Mouse (Mus musculus) stomach, postnatal 0 days (tissue): ENCODE data around the gene Mapkapk5. TPM values are rescaled to one million over a fixed set of nuclear protein-coding genes. Genes with fewer than 3 reads are reported as not detected.

ENCODE experiments used
- ATAC-seq: fragments of 200-750 bp; cut with Nextera tagmentation; 2 replicates; pipeline ENCODE4 v1.8.0; 2017; ENCODE audit not compliant: low FRiP score, low TSS enrichment
- DNase-seq: peaks from one replicate; pipeline ENCODE4 v3.0.0-alpha.2; 2016; ENCODE audit warnings: low spot score
- H3K27ac ChIP-seq: fragments of 300-500 bp; sonication (generic); replicated peaks from 2 replicates; pipeline ENCODE4 v1.5.1; 2014; ENCODE audit warnings: mild to moderate bottlenecking, control low read depth
- H3K27me3 ChIP-seq: fragments of 300-500 bp; sonication (generic); 2 replicates; pipeline ENCODE4 v1.6.1; 2014; ENCODE audit warnings: low read length; ENCODE audit not compliant: control insufficient read depth, insufficient read depth
- H3K36me3 ChIP-seq: fragments of 300-500 bp; sonication (generic); 2 replicates; pipeline ENCODE4 v1.6.1; 2014; ENCODE audit warnings: low read length, mixed read lengths; ENCODE audit not compliant: control insufficient read depth, insufficient read depth
- H3K4me1 ChIP-seq: fragments of 300-500 bp; sonication (generic); replicated peaks from 2 replicates; pipeline ENCODE4 v1.6.1; 2014; ENCODE audit warnings: antibody characterized with exemption; ENCODE audit not compliant: control insufficient read depth, insufficient read depth
- H3K4me2 ChIP-seq: fragments of 300-500 bp; sonication (generic); replicated peaks from 2 replicates; pipeline ENCODE4 v1.6.1; 2014; ENCODE audit warnings: low read depth, mild to moderate bottlenecking, control low read depth, moderate library complexity
- H3K4me3 ChIP-seq: fragments of 300-500 bp; sonication (generic); 2 replicates; pipeline ENCODE4 v1.5.1; 2014; ENCODE audit warnings: low read depth, low read length, control low read depth
- H3K9ac ChIP-seq: fragments of 300-500 bp; sonication (generic); 2 replicates; pipeline ENCODE4 v1.6.1; 2014; ENCODE audit warnings: mild to moderate bottlenecking, low read length, control low read depth, mixed read lengths
- H3K9me3 ChIP-seq: fragments of 300-500 bp; sonication (generic); 2 replicates; pipeline ENCODE4 v1.6.1; 2016; ENCODE audit warnings: low read length; ENCODE audit not compliant: control insufficient read depth
- CTCF ChIP-seq: IDR thresholded peaks from 2 replicates; pipeline ENCODE4 v1.5.1; 2016; ENCODE audit warnings: antibody characterized with exemption, low read depth, mild to moderate bottlenecking, moderate library complexity
- EP300 ChIP-seq: optimal IDR thresholded peaks from 2 replicates; pipeline ENCODE3; 2016; ENCODE audit warnings: antibody characterized with exemption
- WGBS: fragments of 180-500 bp; shearing (Covaris S2); extraction: QIAGEN DNeasy Blood & Tissue Kit; methylation state at CpG from one replicate; pipeline ENCODE4 v1.1.7; 2014; 5-methylcytosine and 5-hydroxymethylcytosine counted together
- polyA plus RNA-seq: library from polyadenylated mRNA; unstranded; fragments of >200 nt; fragmentation: Nextera tagmentation; extraction: Ambion mirVana; gene quantifications from 2 replicates; pipeline ENCODE4 v1.2.1, GENCODE M21; 2015

The Mapkapk5 gene
- polyA plus RNA-seq, 1 experiment from 2014 or later: 25.0 TPM

GRCm38 (mm10) chr5:121591417-121592063 lies 45.8 kb upstream of the Mapkapk5 start:
- Histone ChIP-seq H3K4me2 (peak overlapping the region; percentile 94), H3K27ac (no peak overlapping the region)
- no peak for ATAC-seq

DNA sequence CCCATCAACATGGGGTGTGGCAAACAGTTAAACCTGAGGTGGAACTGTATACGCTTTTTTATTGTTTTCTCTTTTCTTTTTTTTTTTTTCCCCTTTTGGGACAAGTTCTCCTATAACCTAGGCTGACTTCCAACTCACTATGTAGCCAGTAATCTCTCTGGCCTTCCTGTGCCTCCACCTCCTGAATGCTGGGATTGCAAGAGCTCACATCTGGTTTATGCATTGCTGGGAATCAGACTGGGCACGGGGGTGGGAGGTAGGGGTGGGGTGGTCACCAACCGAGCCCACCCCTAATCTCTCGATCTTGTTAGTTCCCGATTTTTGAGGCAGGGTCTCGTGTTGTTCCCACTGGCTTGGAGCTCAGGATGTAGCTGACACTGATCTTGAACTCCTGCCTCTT lies 44.2 kb upstream of the Mapkapk5 start:
- peaks cover 9% of the 10 kb centered on the region for H3K4me1 ChIP-seq
- H3K4me3 ChIP-seq: no peak overlapping the region
- no peak overlapping the region for H3K9ac ChIP-seq
- TF ChIP-seq CTCF (no peak), EP300 (no peak)
- no peaks in the 10 kb centered on the region for H3K36me3 ChIP-seq
- no peaks in the 10 kb centered on the region for H3K9me3 ChIP-seq
- 82% methylated on average over 6 of the region's 6 CpGs for WGBS
- no peak overlapping the region for H3K27ac ChIP-seq
- DNase-seq (no peak), ATAC-seq (no peak)
- H3K27me3 ChIP-seq: no peaks in the 10 kb centered on the region
- H3K4me2 ChIP-seq: no peak overlapping the region

More at GRCm38 (mm10) chr5:121591417-121592063, 45.8 kb upstream of the Mapkapk5 start:
- Histone ChIP-seq H3K4me1 (peaks cover 6% of the 10 kb centered on the region), H3K27me3 (no peaks in the 10 kb centered on the region), H3K9ac (no peak overlapping the region), H3K9me3 (no peaks in the 10 kb centered on the region), H3K4me3 (peak overlapping the region; percentile 70), H3K36me3 (no peaks in the 10 kb centered on the region)
- TF ChIP-seq CTCF: no peak
- no peak for TF ChIP-seq EP300
- no peak for DNase-seq
- WGBS: 41% methylated on average over 11 of the region's 11 CpGs

DNA sequence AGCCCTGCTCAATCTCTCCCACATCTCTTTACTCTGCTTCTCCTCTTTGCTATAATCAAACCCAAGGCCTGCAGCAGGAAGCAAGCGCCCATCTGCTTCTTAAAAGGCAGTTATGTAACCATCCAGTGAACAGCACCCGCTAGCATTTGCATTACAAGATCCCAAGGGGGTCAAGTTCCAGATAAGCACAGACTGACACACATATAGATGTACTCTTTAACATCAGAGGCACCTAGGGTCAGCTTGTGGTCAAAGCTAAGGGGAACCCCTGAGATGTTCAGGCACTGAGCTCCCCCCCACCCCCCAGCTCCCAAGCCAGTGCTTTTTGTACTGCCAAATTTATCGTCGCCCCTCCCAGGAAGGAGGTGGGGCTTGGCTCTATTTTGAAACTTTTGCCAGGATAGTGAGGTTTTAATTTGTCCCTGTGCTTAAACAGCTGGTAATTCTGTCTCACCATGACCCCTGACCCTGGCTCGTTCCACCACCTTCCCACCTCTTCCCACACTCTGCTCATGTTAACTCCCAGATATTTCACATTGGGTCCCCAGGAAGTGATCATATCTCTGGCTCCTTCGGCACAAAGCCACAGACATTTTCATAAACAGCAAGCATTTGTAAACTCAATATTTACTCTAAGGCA lies 40.8 kb upstream of the Mapkapk5 start:
- ATAC-seq (peak; percentile 19; the same call in 1 of the 2 replicates), DNase-seq (peak; percentile 35)
- H3K9ac ChIP-seq: no peak overlapping the region
- no peaks in the 10 kb centered on the region for H3K9me3 ChIP-seq
- H3K4me1 ChIP-seq: peaks cover 6% of the 10 kb centered on the region
- 39% methylated on average over 6 of the region's 6 CpGs for WGBS
- H3K4me2 ChIP-seq: peak overlapping the region; percentile 23
- TF ChIP-seq CTCF (no peak), EP300 (no peak)
- no peaks in the 10 kb centered on the region for H3K27me3 ChIP-seq
- no peaks in the 10 kb centered on the region for H3K36me3 ChIP-seq
- H3K4me3 ChIP-seq: no peak overlapping the region
- peak overlapping the region; percentile 61 for H3K27ac ChIP-seq

- DNase-seq (no peak), ATAC-seq (no peak)
- H3K27ac ChIP-seq: no peak overlapping the region; the same call in 1 of the 2 replicates
- H3K4me3 ChIP-seq: no peak overlapping the region
- H3K4me2 ChIP-seq: no peak overlapping the region
- H3K9me3 ChIP-seq: no peaks in the 10 kb centered on the region
- peaks cover 6% of the 10 kb centered on the region for H3K4me1 ChIP-seq
- TF ChIP-seq EP300 (no peak), CTCF (no peak)
- H3K9ac ChIP-seq: no peak overlapping the region
- H3K36me3 ChIP-seq: no peaks in the 10 kb centered on the region
- 87% methylated on average over 5 of the region's 5 CpGs for WGBS
- no peaks in the 10 kb centered on the region for H3K27me3 ChIP-seq
Observed at GRCm38 (mm10) chr5:121585699-121586098, 40.0 kb upstream of the Mapkapk5 start.

DNA sequence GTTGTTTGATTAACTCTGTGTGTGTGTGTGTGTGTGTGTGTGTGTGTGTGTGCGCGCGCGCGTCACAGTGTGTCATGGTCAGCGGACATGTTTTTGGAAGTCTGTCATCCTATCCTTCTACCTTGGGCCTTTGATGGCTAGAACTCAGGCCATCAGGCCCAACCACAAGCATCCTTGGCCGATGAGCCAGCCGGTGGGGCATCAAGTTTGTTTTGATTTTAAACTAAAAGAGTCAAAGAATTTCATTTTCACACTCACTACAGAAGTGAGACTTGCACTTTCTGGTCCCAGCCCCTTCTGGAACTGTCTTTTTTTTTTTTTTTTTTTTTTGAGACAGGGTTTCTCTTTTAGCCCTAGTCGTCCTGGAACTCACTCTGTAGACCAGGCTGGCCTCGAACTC lies 39.3 kb upstream of the Mapkapk5 start:
- peaks cover 4% of the 10 kb centered on the region for H3K36me3 ChIP-seq
- no peak for DNase-seq
- H3K4me1 ChIP-seq: peaks cover 6% of the 10 kb centered on the region
- H3K9ac ChIP-seq: no peak overlapping the region
- H3K9me3 ChIP-seq: no peaks in the 10 kb centered on the region
- TF ChIP-seq EP300: no peak
- TF ChIP-seq CTCF: no peak
- no peaks in the 10 kb centered on the region for H3K27me3 ChIP-seq
- no peak for ATAC-seq
- no peak overlapping the region for H3K4me3 ChIP-seq
- no peak overlapping the region; the same call in 1 of the 2 replicates for H3K27ac ChIP-seq
- H3K4me2 ChIP-seq: no peak overlapping the region
- WGBS: 97% methylated on average over 10 of the region's 10 CpGs
